ENCODE assay signal across 23 mouse cellular contexts in the genomic region with DNA sequence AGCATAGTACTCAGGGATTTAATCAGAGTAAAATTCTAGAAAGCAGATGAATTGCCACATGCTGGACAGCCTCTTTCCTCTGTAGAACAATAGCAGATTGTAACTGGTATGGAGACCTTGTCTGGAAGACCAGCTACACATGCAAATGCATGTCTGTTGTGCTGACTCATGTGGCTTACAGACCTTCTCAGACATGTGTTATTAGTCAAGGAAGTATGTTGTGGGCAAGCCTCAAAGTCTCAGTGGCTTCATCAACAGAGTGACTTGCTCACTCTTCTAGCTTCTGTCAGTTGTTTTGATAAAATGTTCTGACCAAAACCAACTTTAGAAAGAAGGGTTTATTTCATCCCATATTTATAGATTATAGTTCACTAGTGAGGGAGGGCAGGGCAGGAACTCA. TPM values are rescaled to one million over a fixed set of nuclear protein-coding genes. Genes with fewer than 3 reads are reported as not detected.
DNase-seq lines count a peak whose midpoint lies in the region; TF ChIP-seq lines count a peak whose summit lies in the region.
"Had no signal": no experiment of that assay in that cellular context is flagged by ENCODE, and none has a peak within 500 bp of the region (broad histone marks: within the 10 kb centered on the region; RNA-seq: fewer than 3 reads in every experiment).

No protein-coding gene starts in this region.

- no peak overlapping the region for H3K9ac ChIP-seq in CH12.LX (ENCODE audit: insufficient read depth, low read depth)
- H3K9ac ChIP-seq: embryonic facial prominence, embryonic 12.5 days; forebrain, embryonic 12.5 days had no signal

- no peak for TF ChIP-seq EP300 in CH12.LX (IDR thresholded peaks at IDR 0.05; ENCODE audit: low read length)

- intact Hi-C loops in heart, postnatal 10 days (cut with DNase I): no loop called here

- no peak for TF ChIP-seq CTCF in CH12.LX (conservative IDR thresholded peaks at IDR 0.05 in 1 of 2, IDR thresholded peaks at IDR 0.05 in 1 of 2; ENCODE audit: low read depth in 2 of 2, low read length in 2 of 2)

- no peaks in the 10 kb centered on the region for H3K36me3 ChIP-seq in CH12.LX (replicated peaks in 1 of 2; ENCODE audit: control insufficient read depth in 1 of 2, insufficient read depth in 1 of 2, low read length in 1 of 2)
- H3K36me3 ChIP-seq: embryonic facial prominence, embryonic 10.5 days; embryonic facial prominence, embryonic 12.5 days; forebrain, embryonic 10.5 days; forebrain, embryonic 12.5 days; G1E had no signal

- H3K27ac ChIP-seq in CH12.LX (ENCODE audit: insufficient read depth, low read depth): no peak overlapping the region
- H3K27ac ChIP-seq: embryonic facial prominence, embryonic 10.5 days; embryonic facial prominence, embryonic 12.5 days; forebrain, embryonic 10.5 days; forebrain, embryonic 12.5 days had no signal

- in situ Hi-C loops in CH12.LX (cut with MboI; ENCODE audit: low pct_ligation_motif_present, low pct_unique_long_range_greater_than_20kb, low sequenced_read_pairs): no loop called here

- H3K4me1 ChIP-seq in CH12.LX (ENCODE audit: control insufficient read depth in 1 of 2, insufficient read depth in 2 of 2): peaks cover 6 to 31% of the 10 kb centered on the region in 2 experiments; a peak in 3 of 4 replicates
- H3K4me1 ChIP-seq: embryonic facial prominence, embryonic 10.5 days; embryonic facial prominence, embryonic 12.5 days; forebrain, embryonic 10.5 days; forebrain, embryonic 12.5 days had no signal

- peak; percentile 82 for DNase-seq in heart, adult 11 months
- DNase-seq in heart, postnatal 10 days: no peak
- DNase-seq in 3T3-L1 (ENCODE audit: low read depth, low spot score) (peak; percentile 67), CH12.LX (ENCODE audit: extremely low read depth) (peak; percentile 45), NIH3T3 (ENCODE audit: low read depth) (peak; percentile 2)
- no peak for DNase-seq in embryo, embryonic 11 days
- no peak for DNase-seq in adrenal gland, postnatal 10 days
- DNase-seq in B cell, adult 2 months: no peak
- DNase-seq: adrenal gland, adult 8-10 months; adrenal gland, postnatal 25 days; cerebellum, adult 11 months; cerebellum, adult 18-20 months; cerebellum, adult 8-10 months; cerebellum, adult 9-11 months; cerebellum, postnatal 14 days; cerebellum, postnatal 36 days had no signal

- no peak for TF ChIP-seq RAD21 in CH12.LX (IDR thresholded peaks at IDR 0.05; ENCODE audit: low read depth, low read length)

- H3K27me3 ChIP-seq in CH12.LX (replicated peaks): no peaks in the 10 kb centered on the region
- H3K27me3 ChIP-seq: embryonic facial prominence, embryonic 12.5 days; forebrain, embryonic 12.5 days had no signal

- H3K9me3 ChIP-seq in CH12.LX (replicated peaks; ENCODE audit: low read length): no peaks in the 10 kb centered on the region
- H3K9me3 ChIP-seq: embryonic facial prominence, embryonic 10.5 days; embryonic facial prominence, embryonic 12.5 days; forebrain, embryonic 10.5 days; forebrain, embryonic 12.5 days; G1E had no signal

- H3K4me3 ChIP-seq in CH12.LX (replicated peaks in 1 of 3; ENCODE audit: low read depth in 2 of 3, low read length in 2 of 3, poor library complexity in 1 of 3): no peak overlapping the region
- H3K4me3 ChIP-seq: embryonic facial prominence, embryonic 10.5 days; embryonic facial prominence, embryonic 12.5 days; erythroblast, embryonic 14.5 days; forebrain, embryonic 10.5 days; forebrain, embryonic 12.5 days had no signal

- dilution Hi-C loops in CH12.LX (cut with MboI; ENCODE audit: extremely low pct_ligation_motif_present, extremely low pct_unique_long_range_greater_than_20kb, low sequenced_read_pairs): no loop called here

- no peak overlapping the region for H3K4me2 ChIP-seq in CH12.LX (ENCODE audit: insufficient read depth, low read depth, poor library complexity, severe bottlenecking)
- H3K4me2 ChIP-seq: embryonic facial prominence, embryonic 12.5 days; forebrain, embryonic 12.5 days had no signal

- no peak for TF ChIP-seq POLR2A in CH12.LX (IDR thresholded peaks at IDR 0.05; ENCODE audit: low read depth, low read length)

- H3K79me2 ChIP-seq in CH12.LX (replicated peaks; ENCODE audit: control insufficient read depth, extremely low read depth, insufficient read depth, poor library complexity, severe bottlenecking): no peaks in the 10 kb centered on the region

TF ChIP-seq in CH12.LX, 34 proteins besides CTCF, POLR2A, EP300 and RAD21:
- TF ChIP-seq MAFK (IDR thresholded peaks at IDR 0.05; ENCODE audit: insufficient replicate concordance, low read length) (no peak), ZNF384 (IDR thresholded peaks at IDR 0.05; ENCODE audit: low read depth, low read length) (no peak), MXI1 (IDR thresholded peaks at IDR 0.05; ENCODE audit: low read depth, low read length) (no peak), CHD1 (IDR thresholded peaks at IDR 0.05; ENCODE audit: low read depth, low read length) (no peak), USF1 (IDR thresholded peaks at IDR 0.05; ENCODE audit: low read depth, low read length) (no peak), ELF1 (IDR thresholded peaks at IDR 0.05; ENCODE audit: low read depth, low read length) (no peak), NRF1 (IDR thresholded peaks at IDR 0.05; ENCODE audit: low read depth, low read length) (no peak), ZKSCAN1 (IDR thresholded peaks at IDR 0.05; ENCODE audit: borderline replicate concordance, low read depth, low read length) (no peak), KAT2A (IDR thresholded peaks at IDR 0.05; ENCODE audit: insufficient replicate concordance, low read length) (no peak), JUN (IDR thresholded peaks at IDR 0.05; ENCODE audit: insufficient read depth, low read depth, low read length) (no peak)
TF ChIP-seq in CH12.LX: peak in this region for 0.

RNA-seq across cellular contexts. Expression of gene March11, which starts 44.8 kb away (rescaled TPM):
- not detected for total RNA-seq in heart, postnatal 10 days (2021)
- total RNA-seq in CH12.LX (2012; rRNA removed): not detected in 2 replicates
- total RNA-seq in CH12.LX (2014; rRNA removed): not detected in 2 replicates
- not detected in 2 replicates for polyA plus RNA-seq in CH12.LX (2012; ENCODE audit: insufficient read length, low read depth)
- total RNA-seq in adrenal gland, postnatal 10 days (2021): 1 to 10 TPM; 1.7 to 2.3 TPM
- total RNA-seq: common myeloid progenitor, adult 5-6 weeks had no signal
- polyA plus RNA-seq: erythroblast, embryonic 14.5 days; G1E had no signal

Comparison
In these comparisons a context has a peak if more than half of its experiments do, and no peak if none do; other contexts are left out.
1. DNase-seq: peak in heart, adult 11 months (single experiment), 3T3-L1 (single experiment), CH12.LX (single experiment) and NIH3T3 (single experiment); none in heart, postnatal 10 days (0 of 2), embryo, embryonic 11 days (single experiment), adrenal gland, postnatal 10 days (single experiment) and B cell, adult 2 months (0 of 2).